Mouse (Mus musculus) neural tube, embryonic 11.5 days (tissue): Measurements from ENCODE around the gene Cdca3. TPM values are rescaled to one million over a fixed set of nuclear protein-coding genes. Genes with fewer than 3 reads are reported as not detected.
"Not testable (repeated sequence)": the region's sequence is repeated elsewhere in the genome, so short reads cannot be mapped to it uniquely, and the experiment has no call there.

Source experiments
- ATAC-seq: fragments of 200-750 bp; cut with Nextera tagmentation; 2 replicates; pipeline ENCODE4 v1.8.0; 2017; ENCODE audit warnings: moderate number of reproducible peaks, mild to moderate bottlenecking, moderate TSS enrichment, moderate library complexity; ENCODE audit not compliant: insufficient read depth, low FRiP score, low TSS enrichment
- DNase-seq: peaks from one replicate; pipeline ENCODE4 v3.0.0-alpha.2; 2015; ENCODE audit warnings: low spot score
- H3K27ac ChIP-seq: fragments of 300-500 bp; sonication (generic); 2 replicates; pipeline ENCODE4 v1.5.1; 2014; ENCODE audit warnings: low read depth, mild to moderate bottlenecking, low read length
- H3K27me3 ChIP-seq: fragments of 300-500 bp; sonication (generic); 2 replicates; pipeline ENCODE4 v1.6.1; 2014; ENCODE audit warnings: mild to moderate bottlenecking, low read length, mixed read lengths; ENCODE audit not compliant: control insufficient read depth, insufficient read depth
- H3K36me3 ChIP-seq: fragments of 300-500 bp; sonication (generic); 2 replicates; pipeline ENCODE4 v1.6.1; 2014; ENCODE audit warnings: mild to moderate bottlenecking, low read length, moderate library complexity, mixed read lengths; ENCODE audit not compliant: control insufficient read depth, insufficient read depth
- H3K4me1 ChIP-seq: fragments of 300-500 bp; sonication (generic); 2 replicates; pipeline ENCODE4 v1.6.1; 2014; ENCODE audit warnings: low read length, mixed read lengths; ENCODE audit not compliant: control insufficient read depth, insufficient read depth
- H3K4me2 ChIP-seq: fragments of 300-500 bp; sonication (generic); 2 replicates; pipeline ENCODE4 v1.6.1; 2014; ENCODE audit warnings: low read depth, mild to moderate bottlenecking, moderate library complexity
- H3K4me3 ChIP-seq: fragments of 300-500 bp; sonication (generic); 2 replicates; pipeline ENCODE4 v1.5.1; 2014; ENCODE audit warnings: low read depth, low read length
- H3K9ac ChIP-seq: fragments of 300-500 bp; sonication (generic); 2 replicates; pipeline ENCODE4 v1.6.1; 2014; ENCODE audit warnings: mild to moderate bottlenecking, low read length
- H3K9me3 ChIP-seq: fragments of 300-500 bp; sonication (generic); 2 replicates; pipeline ENCODE4 v1.6.1; 2016; ENCODE audit warnings: low read length; ENCODE audit not compliant: control insufficient read depth
- WGBS: fragments of 180-500 bp; shearing (Covaris S2); extraction: QIAGEN DNeasy Blood & Tissue Kit; methylation state at CpG from one replicate; pipeline ENCODE4 v1.1.7; 2014; 5-methylcytosine and 5-hydroxymethylcytosine counted together
- polyA plus RNA-seq: library from polyadenylated mRNA; unstranded; fragments of >200 nt; fragmentation: Nextera tagmentation; extraction: Ambion mirVana; gene quantifications from 2 replicates; pipeline ENCODE4 v1.2.1, GENCODE M21; 2014

Cdca3 gene
- polyA plus RNA-seq, 1 experiment from 2014 or later, result 195 TPM

- Histone ChIP-seq H3K4me1 (no peaks in the 10 kb centered on the region; the same call in 1 of the 2 replicates), H3K27me3 (no peaks in the 10 kb centered on the region), H3K4me2 (no peak overlapping the region), H3K9ac (no peak overlapping the region), H3K4me3 (no peak overlapping the region), H3K9me3 (no peaks in the 10 kb centered on the region), H3K27ac (no peak overlapping the region), H3K36me3 (peaks cover 28% of the 10 kb centered on the region)
- 94% methylated on average over 8 of the region's 8 CpGs for WGBS
- ATAC-seq (no peak), DNase-seq (no peak)
Measured at GRCm38 (mm10) chr6:124817563-124817962, 11.8 kb upstream of the Cdca3 start.

DNA sequence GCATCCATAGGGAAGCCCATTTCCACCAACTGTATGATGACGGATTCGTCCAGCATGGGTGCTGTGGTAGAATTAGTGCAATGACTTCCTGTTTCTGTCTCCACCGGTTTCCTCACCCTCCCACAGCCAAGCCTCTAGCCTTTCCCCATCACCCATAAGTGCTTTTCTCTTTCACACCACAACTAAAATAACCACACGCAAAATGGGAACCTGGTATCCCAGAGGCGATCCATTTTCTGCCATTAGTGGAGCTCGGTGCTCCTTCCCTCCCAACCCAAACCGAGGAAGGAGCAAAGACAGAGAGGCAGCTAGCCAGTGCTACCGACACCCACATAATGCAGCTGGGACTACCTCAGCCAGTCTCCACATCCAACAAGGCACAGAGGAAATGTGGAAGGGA is 11.4 kb upstream of the Cdca3 start:
- DNase-seq, result no peak
- H3K4me2 ChIP-seq, result no peak overlapping the region
- H3K4me1 ChIP-seq, result no peaks in the 10 kb centered on the region
- no peak overlapping the region for H3K4me3 ChIP-seq
- H3K36me3 ChIP-seq, result peaks cover 28% of the 10 kb centered on the region
- no peaks in the 10 kb centered on the region for H3K27me3 ChIP-seq
- 93% methylated on average over 8 of the region's 8 CpGs for WGBS
- H3K9me3 ChIP-seq, result no peaks in the 10 kb centered on the region
- H3K27ac ChIP-seq, result no peak overlapping the region
- ATAC-seq, result no peak
- H3K9ac ChIP-seq, result no peak overlapping the region

DNA sequence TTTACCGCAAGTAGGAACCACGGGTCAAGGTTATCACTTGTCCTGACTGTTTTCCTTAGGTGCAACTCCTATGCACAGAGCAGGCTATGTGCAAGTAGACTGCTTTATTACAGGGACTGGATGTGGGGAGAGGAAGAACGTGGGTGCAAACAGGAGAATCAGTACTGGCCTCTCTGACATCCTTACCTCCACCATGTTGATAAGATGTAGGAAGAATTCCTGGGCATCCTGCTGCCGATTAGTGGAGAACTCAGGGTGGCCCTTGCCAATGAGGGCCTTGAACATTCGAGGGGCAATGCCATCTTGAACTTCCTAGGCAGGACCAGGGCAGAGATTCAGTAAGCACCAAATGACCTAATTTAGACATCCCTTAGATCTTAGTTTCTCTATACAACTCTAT is 8.5 kb upstream of the Cdca3 start:
- no peak overlapping the region for H3K4me3 ChIP-seq
- H3K27ac ChIP-seq, result no peak overlapping the region
- H3K9ac ChIP-seq, result no peak overlapping the region
- H3K4me2 ChIP-seq, result no peak overlapping the region
- DNase-seq (no peak), ATAC-seq (no peak)
- H3K9me3 ChIP-seq, result no peaks in the 10 kb centered on the region
- H3K27me3 ChIP-seq, result no peaks in the 10 kb centered on the region
- H3K4me1 ChIP-seq, result no peaks in the 10 kb centered on the region
- 93% methylated on average over 5 of the region's 5 CpGs for WGBS
- peaks cover 40% of the 10 kb centered on the region for H3K36me3 ChIP-seq

- H3K4me2 ChIP-seq, result no peak overlapping the region
- H3K9ac ChIP-seq, result no peak overlapping the region
- no peaks in the 10 kb centered on the region for H3K27me3 ChIP-seq
- peaks cover 38% of the 10 kb centered on the region for H3K36me3 ChIP-seq
- no peak for ATAC-seq
- no peak overlapping the region for H3K27ac ChIP-seq
- WGBS, result 93% methylated on average over 4 of the region's 4 CpGs
- DNase-seq, result no peak
- H3K4me1 ChIP-seq, result no peaks in the 10 kb centered on the region
- no peak overlapping the region for H3K4me3 ChIP-seq
- H3K9me3 ChIP-seq, result no peaks in the 10 kb centered on the region
Measured at GRCm38 (mm10) chr6:124822049-124822448, 7.3 kb upstream of the Cdca3 start.

DNA sequence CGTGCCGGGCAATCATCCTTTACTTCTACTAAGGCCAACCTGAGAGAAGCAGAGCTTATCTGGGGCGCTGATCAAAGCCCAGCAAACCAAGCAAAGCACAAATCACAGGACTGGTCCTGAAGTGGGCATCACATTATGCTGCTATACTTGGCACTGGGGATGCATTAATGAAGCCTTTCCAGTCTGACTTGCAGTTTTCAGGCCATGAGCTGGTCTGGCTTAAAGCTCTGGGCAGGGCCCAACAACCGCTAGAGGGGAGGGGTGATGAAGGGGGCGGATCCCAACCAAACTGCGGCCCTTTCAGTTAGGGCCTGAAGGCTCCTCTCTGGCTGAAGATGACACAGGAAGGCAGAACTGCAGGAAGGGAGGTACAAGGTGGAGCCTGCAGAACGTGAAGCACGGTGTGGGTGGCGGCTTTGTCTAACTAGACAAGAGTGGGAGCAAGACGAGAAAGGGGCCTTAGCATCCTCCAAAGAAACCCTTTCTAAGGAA is 1.2 kb upstream of the Cdca3 start:
- no peak for ATAC-seq
- peak overlapping the region; percentile 68 for H3K4me3 ChIP-seq
- H3K27ac ChIP-seq, result no peak overlapping the region
- DNase-seq, result peak; percentile 41
- H3K4me2 ChIP-seq, result peak overlapping the region; percentile 89
- peaks cover 12% of the 10 kb centered on the region for H3K36me3 ChIP-seq
- peaks cover 8% of the 10 kb centered on the region for H3K4me1 ChIP-seq
- H3K9me3 ChIP-seq, result no peaks in the 10 kb centered on the region
- WGBS, result 26% methylated on average over 10 of the region's 10 CpGs
- H3K27me3 ChIP-seq, result no peaks in the 10 kb centered on the region
- peak overlapping the region; percentile 63 for H3K9ac ChIP-seq

DNA sequence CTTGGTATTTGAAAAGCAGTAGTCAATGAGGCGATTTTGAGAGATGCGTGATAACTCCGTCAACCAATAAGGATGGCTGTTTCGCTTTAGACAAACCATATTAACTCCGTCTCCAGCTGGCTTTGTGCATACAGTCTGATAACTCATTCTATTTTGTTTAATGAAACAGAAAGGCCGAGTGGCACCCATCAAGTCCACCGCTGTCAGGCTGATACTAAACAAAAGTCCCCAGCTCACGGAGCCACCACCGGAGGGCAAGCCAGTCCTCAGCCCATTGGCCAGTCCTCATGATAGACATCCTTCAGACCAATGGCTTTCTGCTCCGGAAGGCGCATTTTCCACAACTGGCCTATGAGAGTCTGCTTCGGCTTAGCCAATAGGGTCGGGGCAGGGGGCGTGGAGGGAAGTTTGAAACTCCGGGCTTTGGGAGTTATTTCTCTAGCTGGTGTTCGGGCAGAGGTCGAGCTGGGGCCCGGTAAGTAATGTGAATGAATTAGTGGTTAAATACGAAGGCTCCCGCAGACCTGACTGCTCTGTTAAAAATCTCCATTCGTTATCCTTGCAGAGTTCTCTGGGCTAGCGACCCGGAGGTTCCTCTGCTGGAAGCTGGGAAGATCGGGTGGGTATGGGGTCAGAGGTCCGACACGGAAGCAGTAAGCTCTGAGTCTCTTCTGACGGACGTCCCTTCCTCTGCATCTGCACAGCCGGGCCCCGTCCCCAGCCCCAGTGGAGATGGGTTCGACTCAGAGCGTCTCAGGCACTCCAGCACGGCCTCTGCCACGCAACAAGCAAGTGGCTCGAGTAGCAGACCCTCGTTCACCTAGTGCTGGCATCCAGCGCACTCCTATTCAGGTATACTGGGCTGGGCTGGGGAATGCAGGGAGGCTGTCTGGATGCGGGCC is 703 bp downstream of the Cdca3 start:
- H3K4me2 ChIP-seq, result peak overlapping the region; percentile 69
- H3K27me3 ChIP-seq, result no peaks in the 10 kb centered on the region
- ATAC-seq (peak; percentile 91), DNase-seq (peak; percentile 92)
- peaks cover 2% of the 10 kb centered on the region; the same call in 1 of the 2 replicates for H3K36me3 ChIP-seq
- H3K4me3 ChIP-seq, result peak overlapping the region; percentile 68
- WGBS, result under 1% methylated on average over 38 of the region's 38 CpGs
- H3K27ac ChIP-seq, result peak overlapping the region; percentile 79
- no peaks in the 10 kb centered on the region for H3K9me3 ChIP-seq
- H3K4me1 ChIP-seq, result peaks cover 8% of the 10 kb centered on the region
- peak overlapping the region; percentile 72 for H3K9ac ChIP-seq

- WGBS, result 90% methylated on average over 4 of the region's 4 CpGs
- H3K36me3 ChIP-seq, ATAC-seq, H3K27me3 ChIP-seq, H3K9ac ChIP-seq, H3K27ac ChIP-seq, DNase-seq, H3K4me1 ChIP-seq, H3K9me3 ChIP-seq: not testable (repeated sequence)
- peak overlapping the region; percentile 68; the same call in 1 of the 2 replicates for H3K4me3 ChIP-seq
- H3K4me2 ChIP-seq, result peak overlapping the region; percentile 69
Measured at GRCm38 (mm10) chr6:124831199-124831598, 1.9 kb downstream of the Cdca3 start.

GRCm38 (mm10) chr6:124831649-124832048 is 2.3 kb downstream of the Cdca3 start:
- no peak overlapping the region; the same call in 1 of the 2 replicates for H3K4me2 ChIP-seq
- H3K4me1 ChIP-seq, result peaks cover 8% of the 10 kb centered on the region
- ATAC-seq, result no peak
- no peak overlapping the region; the same call in 1 of the 2 replicates for H3K9ac ChIP-seq
- no peaks in the 10 kb centered on the region for H3K27me3 ChIP-seq
- no peaks in the 10 kb centered on the region for H3K9me3 ChIP-seq
- no peak overlapping the region for H3K27ac ChIP-seq
- H3K36me3 ChIP-seq, result peaks cover 2% of the 10 kb centered on the region; the same call in 1 of the 2 replicates
- DNase-seq, result no peak
- 98% methylated on average over 8 of the region's 8 CpGs for WGBS
- no peak overlapping the region for H3K4me3 ChIP-seq
